Mouse (Mus musculus): ENCODE measurements at regions not wholly inside any gene's neighbourhood (a gene's known extent, or its start where the extent isn't known, plus 50 kb on each side); places are given as distances from the start of the nearest gene placed in this dataset.

GRCm38 (mm10) chr7:31455775-31456174 lies 80.4 kb downstream of the Scgb1b3 start:
- DNase-seq = peak; percentile 2
